Mouse (Mus musculus) B cell, adult 62 days (primary cell): ENCODE measurements around the gene Insm1. TPM values are rescaled to one million over a fixed set of nuclear protein-coding genes. Genes with fewer than 3 reads are reported as not detected.

ENCODE experiments used
- total RNA-seq: library from RNA; stranded (reverse); gene quantifications from 4 replicates; pipeline ENCODE4 v1.2.4, GENCODE M21; 2023

Insm1 gene
- total RNA-seq, result 0.36 TPM in 1 of 4 replicates, not detected in the others

DNA sequence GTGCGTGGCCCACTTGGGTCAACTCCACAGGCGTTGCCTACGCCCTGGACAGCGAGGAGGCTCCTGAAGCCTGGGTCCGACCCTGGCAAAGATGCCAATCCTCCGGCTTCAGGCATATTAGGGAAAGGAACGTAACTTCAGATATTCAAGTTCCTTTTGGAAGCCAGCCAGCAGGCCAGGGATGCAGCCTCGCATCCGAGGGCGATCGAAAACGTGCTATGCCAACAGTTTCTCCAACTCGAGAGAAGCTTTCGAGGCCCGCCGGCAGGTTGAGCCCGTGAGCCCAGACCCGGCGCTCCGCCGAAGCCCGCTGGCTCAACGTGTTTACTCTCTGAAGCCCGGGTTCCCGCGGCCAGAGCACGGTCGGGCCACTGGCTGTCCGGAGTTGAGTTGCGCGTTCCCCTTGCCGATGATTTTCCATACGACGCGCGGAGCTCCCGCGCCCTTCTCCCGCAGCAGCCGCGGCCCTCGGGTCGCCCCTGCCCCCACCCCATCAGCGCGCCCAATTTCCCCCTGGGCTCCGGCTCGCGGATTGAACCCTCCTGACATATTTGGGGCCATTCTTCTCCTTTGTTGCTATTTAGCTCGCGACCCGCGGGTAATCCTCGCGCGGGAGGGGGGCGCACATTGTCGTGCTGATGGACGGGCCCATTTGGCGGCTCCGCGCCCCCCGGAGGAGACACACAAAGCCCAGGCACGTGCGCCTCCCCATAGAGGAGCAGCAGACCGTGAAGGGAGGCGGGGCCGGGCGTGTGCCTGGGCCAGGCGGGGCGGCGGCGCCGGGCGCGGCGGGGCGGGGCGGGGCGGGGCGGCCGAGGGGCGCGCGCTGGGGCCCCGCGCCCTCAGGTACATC lies at the start of gene Insm1:
TSS of gene Insm1 (plus strand) at position 846 of the 853 bp plus-strand sequence.

